Mouse (Mus musculus): ENCODE measurements at regions not wholly inside any gene's neighbourhood (a gene's known extent, or its start where the extent isn't known, plus 50 kb on each side); places are given as distances from the start of the nearest gene placed in this dataset.

- Histone ChIP-seq H3K36me3 (ENCODE audit: control insufficient read depth, insufficient read depth, low read length) (no peaks in the 10 kb centered on the region), H3K27ac (replicated peaks; ENCODE audit: low read depth, low read length) (no peak overlapping the region), H3K4me1 (ENCODE audit: control insufficient read depth, insufficient read depth, low read length) (no peaks in the 10 kb centered on the region), H3K27me3 (ENCODE audit: control insufficient read depth, insufficient read depth, low read length) (no peaks in the 10 kb centered on the region), H3K4me2 (replicated peaks; ENCODE audit: low read depth, low read length, severe bottlenecking) (no peak overlapping the region), H3K9ac (ENCODE audit: low read depth, low read length, severe bottlenecking) (no peak overlapping the region), H3K9me3 (ENCODE audit: control insufficient read depth, low read length) (peaks cover 3% of the 10 kb centered on the region; the same call in 1 of the 2 replicates), H3K4me3 (replicated peaks; ENCODE audit: low read length) (no peak overlapping the region)
- TF ChIP-seq POLR2A (IDR thresholded peaks at IDR 0.05; ENCODE audit: borderline replicate concordance, extremely low read depth, insufficient read depth, insufficient read length) = no peak
- WGBS = 82% methylated on average over 4 of the region's 4 CpGs
- DNase-seq (ENCODE audit: low spot score) = no peak
- ATAC-seq (ENCODE audit: low FRiP score, low read depth) = no peak
These were observed 84.1 kb downstream of the Rnd3 start for GRCm38 (mm10) chr2:51064821-51065220.

GRCm38 (mm10) chr2:51062049-51062448 is 86.9 kb downstream of the Rnd3 start:
- Histone ChIP-seq H3K9ac (ENCODE audit: low read depth, low read length, severe bottlenecking) (no peak overlapping the region), H3K9me3 (ENCODE audit: control insufficient read depth, low read length) (peaks cover 3% of the 10 kb centered on the region; the same call in 1 of the 2 replicates), H3K4me3 (replicated peaks; ENCODE audit: low read length) (no peak overlapping the region), H3K27ac (replicated peaks; ENCODE audit: low read depth, low read length) (no peak overlapping the region), H3K36me3 (ENCODE audit: control insufficient read depth, insufficient read depth, low read length) (no peaks in the 10 kb centered on the region), H3K4me1 (ENCODE audit: control insufficient read depth, insufficient read depth, low read length) (no peaks in the 10 kb centered on the region), H3K4me2 (replicated peaks; ENCODE audit: low read depth, low read length, severe bottlenecking) (no peak overlapping the region), H3K27me3 (ENCODE audit: control insufficient read depth, insufficient read depth, low read length) (no peaks in the 10 kb centered on the region)
- DNase-seq (ENCODE audit: low spot score) (no peak), ATAC-seq (ENCODE audit: low FRiP score, low read depth) (no peak)
- no peak for TF ChIP-seq POLR2A (IDR thresholded peaks at IDR 0.05; ENCODE audit: borderline replicate concordance, extremely low read depth, insufficient read depth, insufficient read length)
- 90% methylated on average over 5 of the region's 5 CpGs for WGBS

DNA sequence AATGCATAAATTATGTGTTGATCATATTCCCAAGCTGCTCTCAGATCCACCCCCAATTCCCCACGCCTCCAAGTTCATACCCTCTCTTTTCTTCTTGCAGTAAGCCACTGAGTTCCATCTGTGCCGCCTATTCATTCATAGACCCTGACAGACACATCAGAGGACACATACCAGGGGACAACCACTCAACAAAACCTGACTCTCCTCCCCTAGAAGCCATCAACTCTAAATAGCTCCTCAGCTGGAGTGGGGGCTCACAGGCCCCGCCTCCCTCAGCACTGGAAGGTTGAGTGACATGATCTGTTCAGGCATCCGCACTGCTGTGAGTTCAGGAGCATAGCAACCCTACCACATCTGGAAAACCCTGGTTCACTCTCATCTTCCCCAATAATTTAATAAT is 90.8 kb downstream of the Rnd3 start:
- no peak for DNase-seq (ENCODE audit: low spot score)
- no peak overlapping the region for H3K9ac ChIP-seq (ENCODE audit: low read depth, low read length, severe bottlenecking)
- H3K36me3 ChIP-seq (ENCODE audit: control insufficient read depth, insufficient read depth, low read length) = no peaks in the 10 kb centered on the region
- ATAC-seq (ENCODE audit: low FRiP score, low read depth) = no peak
- H3K4me2 ChIP-seq (replicated peaks; ENCODE audit: low read depth, low read length, severe bottlenecking) = no peak overlapping the region
- H3K27me3 ChIP-seq (ENCODE audit: control insufficient read depth, insufficient read depth, low read length) = no peaks in the 10 kb centered on the region
- TF ChIP-seq POLR2A (IDR thresholded peaks at IDR 0.05; ENCODE audit: borderline replicate concordance, extremely low read depth, insufficient read depth, insufficient read length) = no peak
- H3K27ac ChIP-seq (replicated peaks; ENCODE audit: low read depth, low read length) = no peak overlapping the region
- peaks cover 3% of the 10 kb centered on the region; the same call in 1 of the 2 replicates for H3K9me3 ChIP-seq (ENCODE audit: control insufficient read depth, low read length)
- 90% methylated on average over 4 of the region's 4 CpGs for WGBS
- no peak overlapping the region for H3K4me3 ChIP-seq (replicated peaks; ENCODE audit: low read length)
- 0 out of 2 replicates have a peak, but pooled peaks cover 7% of the 10 kb centered on the region for H3K4me1 ChIP-seq (ENCODE audit: control insufficient read depth, insufficient read depth, low read length)

DNA sequence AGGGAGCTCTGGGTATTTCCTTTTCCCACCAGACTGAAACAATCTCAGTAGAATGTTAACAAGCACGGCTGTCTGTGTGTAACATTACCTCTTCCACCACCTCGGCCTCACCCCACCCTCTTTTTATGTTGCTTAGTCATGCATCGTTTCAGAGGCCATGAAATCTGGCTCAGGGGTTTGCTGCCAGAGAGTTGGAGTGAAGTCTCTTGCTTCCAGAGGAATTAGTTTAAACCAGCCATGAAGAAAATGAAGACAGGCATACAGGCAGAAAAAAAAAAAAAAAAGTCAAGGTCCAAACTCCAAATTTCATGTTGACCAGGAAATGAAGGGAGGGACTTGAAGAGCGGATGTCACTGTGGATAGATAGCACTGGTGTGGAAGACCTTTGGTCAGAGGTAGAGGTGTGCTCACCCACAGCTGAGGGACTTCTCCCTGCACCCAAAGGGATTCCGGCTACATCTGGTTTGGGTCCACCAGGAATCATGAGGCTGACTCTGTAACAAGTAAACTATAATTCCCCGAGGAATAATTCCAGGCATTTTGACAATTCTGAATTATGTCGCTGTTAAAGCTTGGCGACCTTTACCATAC is 92.7 kb downstream of the Rnd3 start:
- DNase-seq (ENCODE audit: low spot score) (peak; percentile 74), ATAC-seq (ENCODE audit: low FRiP score, low read depth) (peak; percentile 81)
- Histone ChIP-seq H3K4me2 (replicated peaks; ENCODE audit: low read depth, low read length, severe bottlenecking) (no peak overlapping the region), H3K36me3 (ENCODE audit: control insufficient read depth, insufficient read depth, low read length) (no peaks in the 10 kb centered on the region), H3K4me1 (ENCODE audit: control insufficient read depth, insufficient read depth, low read length) (0 out of 2 replicates have a peak, but pooled peaks cover 7% of the 10 kb centered on the region), H3K27me3 (ENCODE audit: control insufficient read depth, insufficient read depth, low read length) (no peaks in the 10 kb centered on the region), H3K27ac (replicated peaks; ENCODE audit: low read depth, low read length) (no peak overlapping the region), H3K9ac (ENCODE audit: low read depth, low read length, severe bottlenecking) (no peak overlapping the region), H3K9me3 (ENCODE audit: control insufficient read depth, low read length) (no peaks in the 10 kb centered on the region), H3K4me3 (replicated peaks; ENCODE audit: low read length) (no peak overlapping the region)
- 30% methylated on average over 8 of the region's 8 CpGs for WGBS
- no peak for TF ChIP-seq POLR2A (IDR thresholded peaks at IDR 0.05; ENCODE audit: borderline replicate concordance, extremely low read depth, insufficient read depth, insufficient read length)

DNA sequence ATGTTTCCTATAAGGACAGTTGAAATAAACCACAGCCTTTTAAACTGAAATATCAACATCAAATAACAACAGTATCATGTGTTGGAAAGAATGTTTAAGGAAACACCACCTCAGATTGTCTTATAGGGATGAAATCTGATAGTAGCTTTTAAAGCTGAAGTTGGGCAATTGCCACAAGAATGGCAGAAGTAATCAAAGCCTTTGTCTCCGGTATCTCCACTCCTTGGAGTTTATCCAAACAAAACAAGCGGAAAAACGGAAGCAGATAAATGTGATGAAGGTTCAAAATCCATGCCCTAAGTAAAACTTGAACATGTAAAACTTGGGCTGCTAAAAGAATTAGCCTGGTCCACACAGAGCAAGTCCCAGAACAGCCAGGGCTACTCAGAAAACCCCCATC is 93.6 kb downstream of the Rnd3 start:
- Histone ChIP-seq H3K36me3 (ENCODE audit: control insufficient read depth, insufficient read depth, low read length) (no peaks in the 10 kb centered on the region), H3K4me1 (ENCODE audit: control insufficient read depth, insufficient read depth, low read length) (0 out of 2 replicates have a peak, but pooled peaks cover 7% of the 10 kb centered on the region), H3K9me3 (ENCODE audit: control insufficient read depth, low read length) (no peaks in the 10 kb centered on the region), H3K4me2 (replicated peaks; ENCODE audit: low read depth, low read length, severe bottlenecking) (no peak overlapping the region), H3K4me3 (replicated peaks; ENCODE audit: low read length) (no peak overlapping the region), H3K27me3 (ENCODE audit: control insufficient read depth, insufficient read depth, low read length) (no peaks in the 10 kb centered on the region), H3K27ac (replicated peaks; ENCODE audit: low read depth, low read length) (no peak overlapping the region), H3K9ac (ENCODE audit: low read depth, low read length, severe bottlenecking) (no peak overlapping the region)
- ATAC-seq (ENCODE audit: low FRiP score, low read depth) (no peak), DNase-seq (ENCODE audit: low spot score) (no peak)
- 44% methylated on average over 3 of the region's 3 CpGs for WGBS
- TF ChIP-seq POLR2A (IDR thresholded peaks at IDR 0.05; ENCODE audit: borderline replicate concordance, extremely low read depth, insufficient read depth, insufficient read length) = no peak
